Mouse (Mus musculus) kidney, postnatal 0 days (tissue): ENCODE measurements around the gene Fmod. TPM values are rescaled to one million over a fixed set of nuclear protein-coding genes. Genes with fewer than 3 reads are reported as not detected.

ENCODE experiments used
- ATAC-seq: fragments of 200-750 bp; cut with Nextera tagmentation; replicated peaks from 2 replicates; pipeline ENCODE4 v1.8.0; 2017; ENCODE audit warnings: low read depth, moderate number of reproducible peaks, moderate TSS enrichment, moderate library complexity; ENCODE audit not compliant: low FRiP score
- DNase-seq: peaks from one replicate; pipeline ENCODE4 v3.0.0-alpha.2; 2016; ENCODE audit warnings: low spot score
- H3K27ac ChIP-seq: fragments of 300-500 bp; sonication (generic); 2 replicates; pipeline ENCODE4 v1.5.1; 2014; ENCODE audit warnings: mild to moderate bottlenecking
- H3K27me3 ChIP-seq: fragments of 300-500 bp; sonication (generic); 2 replicates; pipeline ENCODE4 v1.6.1; 2014; ENCODE audit warnings: low read length, mixed read lengths; ENCODE audit not compliant: insufficient read depth
- H3K36me3 ChIP-seq: fragments of 300-500 bp; sonication (generic); 2 replicates; pipeline ENCODE4 v1.6.1; 2014; ENCODE audit warnings: low read length, mixed read lengths; ENCODE audit not compliant: insufficient read depth
- H3K4me1 ChIP-seq: fragments of 300-500 bp; sonication (generic); replicated peaks from 2 replicates; pipeline ENCODE4 v1.6.1; 2014; ENCODE audit warnings: antibody characterized with exemption, low read length, mixed read lengths; ENCODE audit not compliant: insufficient read depth
- H3K4me2 ChIP-seq: fragments of 300-500 bp; sonication (generic); 2 replicates; pipeline ENCODE4 v1.6.1; 2014; ENCODE audit warnings: mild to moderate bottlenecking, low read length, moderate library complexity, mixed read lengths
- H3K4me3 ChIP-seq: fragments of 300-500 bp; sonication (generic); replicated peaks from 2 replicates; pipeline ENCODE4 v1.5.1; 2014; ENCODE audit warnings: low read depth, low read length
- H3K9ac ChIP-seq: fragments of 300-500 bp; sonication (generic); 2 replicates; pipeline ENCODE4 v1.6.1; 2014; ENCODE audit warnings: low read depth, low read length
- H3K9me3 ChIP-seq: fragments of 300-500 bp; sonication (generic); replicated peaks from 2 replicates; pipeline ENCODE4 v1.6.1; 2016; ENCODE audit warnings: low read length, inconsistent platforms, mixed read lengths
- CTCF ChIP-seq: IDR thresholded peaks from 2 replicates; pipeline ENCODE4 v1.5.1; 2016; ENCODE audit warnings: antibody characterized with exemption, low read depth, mild to moderate bottlenecking, moderate library complexity
- WGBS: fragments of 180-500 bp; shearing (Covaris S2); extraction: QIAGEN DNeasy Blood & Tissue Kit; methylation state at CpG from one replicate; pipeline ENCODE4 v1.1.7; 2014; 5-methylcytosine and 5-hydroxymethylcytosine counted together
- polyA plus RNA-seq: library from polyadenylated mRNA; unstranded; fragments of >200 nt; fragmentation: Nextera tagmentation; extraction: Ambion mirVana; gene quantifications from 2 replicates; pipeline ENCODE4 v1.2.1, GENCODE M21; 2015

The Fmod gene
- polyA plus RNA-seq, 1 experiment from 2014 or later = 7.8 TPM

DNA sequence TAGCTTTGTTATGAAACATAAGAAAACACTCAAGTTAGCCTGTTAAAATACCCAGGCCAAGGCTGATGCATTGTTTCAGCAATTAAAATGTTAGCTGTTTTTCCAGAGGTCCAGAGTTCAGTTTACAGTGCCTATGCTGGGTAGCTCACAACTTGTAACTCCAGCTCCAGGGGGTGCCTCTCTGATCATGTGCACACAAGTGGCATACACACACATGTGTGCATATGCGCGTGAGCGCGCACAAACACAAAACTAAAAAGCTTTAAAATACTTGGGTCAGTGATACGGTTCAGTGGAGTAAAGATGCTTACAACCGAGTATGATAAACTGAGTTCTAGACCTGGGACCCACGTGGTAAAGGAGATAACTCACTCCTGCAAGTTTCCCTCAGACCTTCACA, 52.0 kb downstream of the Fmod start:
- H3K4me1 ChIP-seq = peaks cover 26% of the 10 kb centered on the region
- WGBS = 82% methylated on average over 7 of the region's 7 CpGs

GRCm38 (mm10) chr1:134091851-134092250, 54.8 kb downstream of the Fmod start:
- Histone ChIP-seq H3K4me1 (peaks cover 38% of the 10 kb centered on the region), H3K9ac (no peak overlapping the region), H3K36me3 (no peaks in the 10 kb centered on the region), H3K4me3 (no peak overlapping the region), H3K9me3 (no peaks in the 10 kb centered on the region), H3K27ac (peak overlapping the region; percentile 89), H3K27me3 (no peaks in the 10 kb centered on the region), H3K4me2 (no peak overlapping the region)
- WGBS = 55% methylated on average over 3 of the region's 3 CpGs
- no peak for DNase-seq
- no peak for ATAC-seq
- no peak for TF ChIP-seq CTCF

More for the DNA sequence above, 52.0 kb downstream of the Fmod start:
- Histone ChIP-seq H3K4me2 (no peak overlapping the region), H3K4me3 (no peak overlapping the region), H3K27ac (no peak overlapping the region), H3K27me3 (no peaks in the 10 kb centered on the region), H3K9me3 (no peaks in the 10 kb centered on the region), H3K9ac (no peak overlapping the region), H3K36me3 (no peaks in the 10 kb centered on the region)
- DNase-seq (no peak), ATAC-seq (no peak)
- TF ChIP-seq CTCF = no peak

- H3K36me3 ChIP-seq = no peaks in the 10 kb centered on the region
- no peaks in the 10 kb centered on the region for H3K27me3 ChIP-seq
- H3K9ac ChIP-seq = no peak overlapping the region
- H3K4me1 ChIP-seq = peaks cover 38% of the 10 kb centered on the region
- peak overlapping the region; percentile 84; the same call in 1 of the 2 replicates for H3K4me2 ChIP-seq
- WGBS = 28% methylated on average over 6 of the region's 6 CpGs
- no peak for TF ChIP-seq CTCF
- no peaks in the 10 kb centered on the region for H3K9me3 ChIP-seq
- DNase-seq = no peak
- no peak for ATAC-seq
- H3K27ac ChIP-seq = peak overlapping the region; percentile 89
- no peak overlapping the region for H3K4me3 ChIP-seq
Measured at GRCm38 (mm10) chr1:134092368-134092767, 55.3 kb downstream of the Fmod start.

GRCm38 (mm10) chr1:134092852-134093770, 56.1 kb downstream of the Fmod start:
- 2% methylated on average over 43 of the region's 43 CpGs for WGBS
- TF ChIP-seq CTCF = no peak
- H3K4me3 ChIP-seq = peak overlapping the region; percentile 36

DNA sequence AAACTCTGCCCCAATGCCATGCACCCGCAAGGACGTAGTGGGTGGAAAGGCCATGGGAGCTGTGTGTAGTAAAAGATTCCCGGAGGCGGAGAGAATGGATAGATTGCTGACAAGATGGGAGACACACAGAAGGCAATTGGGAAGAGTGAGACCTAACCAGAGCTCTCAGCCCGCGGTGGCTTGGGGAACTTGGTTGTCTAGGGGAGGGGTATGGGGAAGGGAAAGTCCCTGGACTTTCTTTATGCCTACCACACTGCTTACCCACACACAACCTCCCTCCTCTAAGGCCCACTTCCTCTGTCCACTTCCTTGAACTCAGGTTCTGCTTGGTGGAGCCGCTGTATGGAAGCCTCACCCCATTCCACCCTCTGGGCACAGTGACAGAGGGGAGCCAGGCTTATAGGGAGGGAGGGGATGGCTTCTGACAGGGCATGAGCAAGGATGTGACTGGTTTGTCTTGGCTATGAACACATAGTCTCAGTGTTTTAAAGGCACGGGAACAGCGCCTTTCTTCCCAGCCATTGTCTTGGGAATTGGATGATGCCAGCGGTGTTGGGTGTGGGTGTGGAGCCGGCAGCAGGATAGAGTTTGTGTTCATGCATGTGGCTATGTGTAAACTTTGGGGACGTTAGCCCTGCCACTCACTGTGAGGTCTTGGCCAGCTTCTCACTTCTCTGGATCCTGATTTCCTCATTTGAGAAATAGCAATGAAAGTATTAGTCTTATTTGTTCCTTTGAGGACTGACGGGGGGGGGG, 56.9 kb downstream of the Fmod start:
- no peak for DNase-seq
- H3K4me2 ChIP-seq = peak overlapping the region; percentile 84
- peaks cover 52% of the 10 kb centered on the region for H3K4me1 ChIP-seq
- 62% methylated on average over 13 of the region's 13 CpGs for WGBS
- no peaks in the 10 kb centered on the region for H3K36me3 ChIP-seq
- no peaks in the 10 kb centered on the region for H3K27me3 ChIP-seq
- no peak overlapping the region for H3K4me3 ChIP-seq
- ATAC-seq = no peak
- H3K27ac ChIP-seq = peak overlapping the region; percentile 89
- H3K9me3 ChIP-seq = no peaks in the 10 kb centered on the region
- no peak for TF ChIP-seq CTCF
- H3K9ac ChIP-seq = no peak overlapping the region

More at GRCm38 (mm10) chr1:134092852-134093770, 56.1 kb downstream of the Fmod start:
- Histone ChIP-seq H3K27me3 (no peaks in the 10 kb centered on the region), H3K36me3 (no peaks in the 10 kb centered on the region), H3K4me1 (peaks cover 44% of the 10 kb centered on the region), H3K9ac (peak overlapping the region; percentile 63), H3K4me2 (peak overlapping the region; percentile 84), H3K9me3 (no peaks in the 10 kb centered on the region), H3K27ac (peak overlapping the region; percentile 89)
- ATAC-seq (peak; percentile 94), DNase-seq (peak; percentile 97)

- TF ChIP-seq CTCF = no peak
- no peak overlapping the region for H3K4me2 ChIP-seq
- H3K9me3 ChIP-seq = no peaks in the 10 kb centered on the region
- WGBS = 70% methylated on average over 7 of the region's 7 CpGs
- H3K4me3 ChIP-seq = no peak overlapping the region
- no peak overlapping the region for H3K27ac ChIP-seq
- 0 out of 2 replicates have a peak overlapping the region, but pooled peaks have one; percentile 13 for H3K9ac ChIP-seq
- DNase-seq = no peak
- no peaks in the 10 kb centered on the region for H3K27me3 ChIP-seq
- peaks cover 60% of the 10 kb centered on the region for H3K4me1 ChIP-seq
- ATAC-seq = no peak
- no peaks in the 10 kb centered on the region for H3K36me3 ChIP-seq
Measured at GRCm38 (mm10) chr1:134095033-134095612, 58.1 kb downstream of the Fmod start.
